Mouse (Mus musculus) thymus, adult 18-20 months (tissue): ENCODE data around the gene Mycbpap.

Experiments used
- DNase-seq, 2 experiments: peaks; one replicate each; pipeline ENCODE4 v3.0.0; 2022; ENCODE audit warnings: mixed read lengths in 2 of 2

Gene Mycbpap

GRCm38 (mm10) chr11:94477651-94478050 is 43.9 kb downstream of the Mycbpap start:
- DNase-seq: no peak

- DNase-seq: no peak
Measured at GRCm38 (mm10) chr11:94475722-94476121, 45.8 kb downstream of the Mycbpap start.

DNA sequence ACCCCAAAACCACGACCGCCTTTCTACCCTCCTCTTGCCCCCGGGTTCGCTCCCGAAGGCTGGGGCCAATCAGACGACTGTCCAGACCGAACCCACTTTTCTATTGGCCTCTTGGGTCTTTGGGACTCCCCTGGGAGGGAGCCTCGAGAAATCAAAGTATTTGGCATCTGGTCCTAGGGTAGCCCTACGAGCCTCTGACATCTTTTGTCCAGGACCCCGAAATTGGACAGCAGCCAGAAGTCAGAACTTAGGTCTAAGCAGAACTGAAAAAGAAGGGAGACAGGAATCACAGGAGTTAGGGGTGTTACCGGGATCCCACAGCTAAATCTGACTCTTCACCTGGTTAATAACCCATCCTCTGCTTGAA is 47.0 kb downstream of the Mycbpap start:
- DNase-seq: no peak

GRCm38 (mm10) chr11:94473707-94474543 is 47.6 kb downstream of the Mycbpap start, which contains the start of gene Cacna1g:
Gene Cacna1g (minus strand): TSS chr11:94474198.
- peak; percentile 60 to 64 for DNase-seq

- no peak for DNase-seq
Measured at GRCm38 (mm10) chr11:94472916-94473706, 48.4 kb downstream of the Mycbpap start.

GRCm38 (mm10) chr11:94472585-94472915 is 49.0 kb downstream of the Mycbpap start:
- DNase-seq: no peak

- no peak for DNase-seq
Measured at GRCm38 (mm10) chr11:94471740-94472584, 49.6 kb downstream of the Mycbpap start.

DNA sequence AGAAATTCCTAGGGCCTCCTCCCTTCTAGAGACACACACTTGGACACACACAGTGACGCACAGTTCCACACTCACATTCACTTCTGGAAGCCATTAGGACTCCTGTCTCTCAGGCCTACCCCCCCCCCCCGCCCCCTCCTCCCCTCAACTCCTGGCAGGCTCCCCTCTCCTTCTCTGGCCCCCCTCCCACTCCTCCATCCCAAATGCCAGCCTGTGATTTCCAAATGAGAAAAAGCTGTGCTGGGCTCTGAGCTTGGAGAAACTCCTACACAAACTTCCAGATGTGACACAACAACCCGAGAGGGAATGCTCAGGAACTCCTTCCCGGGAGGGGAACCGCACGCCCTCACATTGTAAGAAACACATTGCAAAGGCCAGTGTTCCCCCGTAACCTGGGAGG is 51.2 kb downstream of the Mycbpap start:
- no peak for DNase-seq

DNA sequence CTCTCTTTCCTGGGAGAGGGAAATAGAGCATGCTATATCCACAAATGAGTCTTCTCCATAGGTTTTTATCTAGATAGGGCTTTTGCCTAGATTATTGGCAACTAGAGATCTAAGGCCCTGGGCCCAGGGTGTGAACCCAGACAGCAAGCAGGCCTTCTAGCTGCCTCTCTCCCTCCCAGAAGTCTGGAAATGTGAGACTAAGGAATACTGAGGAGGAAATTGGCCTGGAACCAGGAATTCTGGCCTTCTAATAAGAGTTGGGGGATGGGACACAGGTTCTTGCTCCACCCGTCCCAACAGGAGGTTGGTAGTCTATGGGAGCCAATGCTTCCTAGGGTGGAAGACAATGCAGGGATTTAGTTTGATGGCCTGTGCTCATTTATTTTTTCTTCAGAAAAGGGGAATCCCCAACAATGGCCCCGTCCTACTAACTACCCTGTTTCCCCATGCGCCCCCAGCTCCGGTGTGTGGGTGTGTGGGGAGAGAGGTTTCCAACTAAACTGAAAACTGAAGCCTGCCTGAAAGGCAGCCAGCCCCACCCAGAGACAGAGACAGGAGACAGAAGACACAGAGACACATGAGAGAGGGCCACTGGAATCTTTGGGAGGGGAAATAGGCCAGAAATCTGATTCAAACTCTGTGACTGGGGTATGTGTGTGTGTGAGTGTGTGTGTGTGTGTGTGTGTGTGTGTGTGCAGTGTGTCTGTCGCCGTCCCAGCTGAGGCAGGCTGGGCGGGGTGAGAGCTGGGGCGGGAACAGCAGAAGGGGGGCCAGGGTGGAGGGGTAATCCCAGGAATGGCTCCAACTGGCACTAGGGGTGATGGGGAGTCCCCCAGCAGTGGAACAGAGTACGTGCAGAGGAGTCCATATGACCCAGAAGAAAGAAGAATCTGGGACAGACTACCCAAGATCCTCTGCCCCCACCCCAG is 52.1 kb downstream of the Mycbpap start:
- DNase-seq: no peak

DNA sequence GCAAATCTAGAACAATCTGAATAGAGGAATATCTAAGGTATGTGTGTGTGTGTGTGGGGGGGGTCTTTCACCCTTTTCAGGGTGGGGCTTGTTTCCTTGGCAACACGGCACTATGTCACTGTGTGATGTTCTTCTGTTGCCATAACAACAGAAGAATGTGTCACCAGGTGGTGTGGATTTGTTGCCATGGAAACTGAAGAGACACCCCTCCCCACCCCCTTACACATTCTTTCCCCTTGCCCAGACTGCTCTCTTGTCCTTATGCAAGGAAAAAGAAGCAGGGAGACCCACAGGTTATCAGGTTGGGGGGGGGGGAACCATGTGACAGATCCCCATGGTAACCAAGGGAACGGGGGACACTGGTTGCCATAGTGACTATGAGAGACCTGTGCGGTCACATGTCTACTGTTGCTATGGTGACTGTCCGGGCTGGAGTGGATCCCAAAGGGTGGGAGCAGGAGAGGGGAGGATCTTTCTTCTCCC is 52.9 kb downstream of the Mycbpap start:
- no peak for DNase-seq

GRCm38 (mm10) chr11:94466333-94466855 is 55.1 kb downstream of the Mycbpap start:
- no peak for DNase-seq

DNA sequence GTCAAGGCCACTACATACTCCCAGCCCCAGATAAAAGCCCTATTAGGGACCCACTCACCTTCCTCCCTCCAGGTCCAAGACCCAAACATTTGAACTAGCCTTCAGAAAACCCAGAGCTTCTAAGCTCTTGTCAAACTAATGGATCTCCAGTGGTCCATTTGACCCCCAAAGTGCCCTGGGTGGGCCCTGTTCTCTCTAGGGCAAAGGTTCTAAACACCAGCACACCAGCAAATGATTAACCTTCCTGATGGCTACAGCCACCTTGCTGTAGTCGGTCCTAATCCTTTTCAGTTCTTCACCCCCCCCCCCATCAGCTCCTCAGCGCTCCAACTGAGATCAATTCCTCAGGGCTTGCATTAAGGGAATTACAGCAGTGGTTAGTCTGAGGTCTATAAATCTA is 57.4 kb downstream of the Mycbpap start:
- DNase-seq: no peak

DNA sequence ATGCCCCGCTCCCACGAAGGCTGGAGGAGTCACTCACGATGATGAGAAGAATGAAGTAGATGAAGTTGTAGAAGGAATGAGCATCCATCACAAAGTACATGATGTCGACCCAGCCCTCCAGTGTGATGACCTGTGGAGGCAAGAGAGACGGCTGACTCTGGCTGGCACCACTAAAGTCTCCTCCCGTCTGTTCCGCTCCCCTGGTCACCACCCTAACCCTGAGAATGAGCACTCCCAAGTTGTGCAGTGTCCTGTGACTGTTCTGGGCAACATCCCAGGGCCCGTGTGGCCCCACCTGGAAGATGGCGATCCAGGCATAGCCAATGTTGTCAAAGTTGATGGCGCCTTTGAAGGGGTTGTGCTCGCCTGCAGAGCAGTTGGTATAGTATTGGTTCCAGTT is 59.7 kb downstream of the Mycbpap start:
- DNase-seq: no peak

DNA sequence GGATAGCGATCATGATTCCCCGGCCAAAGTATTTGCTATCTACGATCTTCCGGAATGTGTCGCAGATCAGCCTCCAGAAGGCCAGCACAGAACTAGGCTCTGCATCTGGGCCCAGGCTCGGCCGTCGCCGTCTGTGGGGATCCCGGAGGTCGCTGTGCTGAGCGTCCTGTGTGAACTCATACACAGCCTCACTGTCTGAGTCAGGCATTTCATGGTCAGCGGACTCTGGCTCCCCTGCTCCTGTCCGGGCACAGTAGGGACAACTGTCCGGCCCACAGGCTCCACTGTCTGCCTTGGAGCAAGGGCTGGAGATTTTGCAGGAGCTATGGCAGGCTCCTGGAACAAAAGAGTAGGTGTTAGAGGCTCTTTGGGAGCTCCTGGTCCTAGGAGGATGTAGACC is 64.5 kb downstream of the Mycbpap start:
- DNase-seq: no peak

DNA sequence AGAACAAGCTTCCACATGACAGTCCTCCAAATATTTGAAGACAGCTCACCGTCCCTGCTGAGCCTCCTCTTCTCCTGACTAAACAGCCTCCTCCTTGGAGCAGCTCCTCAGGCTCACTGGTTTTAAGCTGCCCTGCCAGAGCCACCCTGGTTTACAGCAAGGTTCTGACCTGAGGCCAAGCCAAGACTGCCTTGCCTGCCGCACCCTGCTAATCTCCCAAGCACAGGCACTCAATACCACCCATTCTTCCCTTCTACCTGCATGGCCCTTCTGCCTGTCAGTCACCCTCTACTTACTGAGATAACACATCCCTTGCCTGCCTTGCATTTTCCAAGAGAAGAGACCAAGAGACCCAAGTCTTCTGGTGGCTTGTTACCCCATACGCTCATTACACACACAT is 65.2 kb downstream of the Mycbpap start:
- no peak for DNase-seq

DNA sequence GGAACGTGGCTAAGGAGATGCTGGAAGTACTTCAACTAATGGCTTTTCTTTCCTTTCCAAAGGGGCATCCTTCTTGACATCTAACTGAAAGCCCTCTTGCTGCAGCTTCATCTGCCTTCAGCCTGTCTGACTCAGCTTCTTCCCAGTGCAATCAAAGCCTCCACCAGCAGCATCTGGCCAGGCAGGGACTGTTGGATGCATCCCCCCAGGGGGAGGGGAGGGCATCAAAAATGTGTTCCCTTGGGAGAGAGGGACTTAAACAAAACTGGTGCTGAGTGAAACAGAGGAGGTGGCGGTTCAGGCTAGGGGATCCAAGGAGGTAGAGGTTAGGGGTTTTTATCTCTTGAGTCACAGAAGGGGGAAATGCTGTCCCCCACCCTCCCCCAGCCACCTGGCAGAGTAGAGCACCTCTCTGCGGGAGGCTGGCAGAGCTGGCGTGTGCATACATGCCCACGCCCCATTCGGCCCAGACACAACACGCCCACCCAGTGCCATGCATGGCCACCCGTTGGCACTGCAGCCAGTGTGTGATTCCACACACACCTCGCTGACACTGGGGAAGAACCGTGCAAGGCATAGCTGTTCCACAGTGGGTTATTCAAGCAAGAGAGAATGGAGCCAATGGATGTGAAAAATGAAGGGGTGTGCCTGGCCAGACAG is 66.3 kb downstream of the Mycbpap start:
- no peak for DNase-seq

DNA sequence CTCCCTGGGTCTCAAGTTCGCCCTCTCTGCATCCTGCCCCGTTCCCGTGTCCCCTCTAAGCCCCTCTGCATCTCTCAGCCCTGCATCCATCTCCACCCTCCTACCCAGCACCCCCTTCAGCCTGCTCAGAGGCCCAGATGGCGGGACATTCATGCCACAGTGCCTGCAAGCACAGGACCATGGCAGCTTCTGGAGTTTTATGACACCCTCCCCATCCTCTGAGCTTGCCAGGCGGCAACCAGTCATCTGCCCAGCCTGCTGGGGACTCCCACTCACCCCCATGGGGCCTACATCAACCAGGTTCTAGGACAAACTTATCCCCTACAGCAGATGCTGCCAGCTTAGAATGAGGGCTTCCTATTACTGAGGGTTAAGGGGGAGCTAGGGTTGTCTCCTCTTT is 66.8 kb downstream of the Mycbpap start:
- DNase-seq: no peak
